Mouse (Mus musculus) limb, embryonic 14.5 days (tissue): ENCODE measurements at regions not wholly inside any gene's neighbourhood (a gene's known extent, or its start where the extent isn't known, plus 50 kb on each side); places are given as distances from the start of the nearest gene placed in this dataset.

Experiments
- ATAC-seq: fragments of 200-750 bp; cut with Nextera tagmentation; 2 replicates; pipeline ENCODE4 v1.8.0; 2017; ENCODE audit warnings: low read depth, moderate number of reproducible peaks, moderate TSS enrichment; ENCODE audit not compliant: low FRiP score
- DNase-seq: peaks from one replicate; pipeline ENCODE4 v3.0.0-alpha.2; 2015; ENCODE audit warnings: low spot score
- H3K27ac ChIP-seq: fragments of 300-500 bp; sonication (generic); replicated peaks from 2 replicates; pipeline ENCODE4 v1.5.1; 2014; ENCODE audit warnings: low read depth, mild to moderate bottlenecking, low read length, moderate library complexity, mixed read lengths
- H3K27me3 ChIP-seq: fragments of 300-500 bp; sonication (generic); 2 replicates; pipeline ENCODE4 v1.6.1; 2014; ENCODE audit warnings: low read length, mixed read lengths; ENCODE audit not compliant: control insufficient read depth, insufficient read depth
- H3K36me3 ChIP-seq: fragments of 300-500 bp; sonication (generic); 2 replicates; pipeline ENCODE4 v1.6.1; 2014; ENCODE audit warnings: mild to moderate bottlenecking, low read length, moderate library complexity, mixed read lengths; ENCODE audit not compliant: control insufficient read depth, insufficient read depth
- H3K4me1 ChIP-seq: fragments of 300-500 bp; sonication (generic); 2 replicates; pipeline ENCODE4 v1.6.1; 2014; ENCODE audit warnings: antibody characterized with exemption, low read length, mixed read lengths; ENCODE audit not compliant: control insufficient read depth, insufficient read depth
- H3K4me2 ChIP-seq: fragments of 300-500 bp; sonication (generic); replicated peaks from 2 replicates; pipeline ENCODE4 v1.6.1; 2014; ENCODE audit warnings: low read depth, mild to moderate bottlenecking, low read length, moderate library complexity; ENCODE audit not compliant: severe bottlenecking
- H3K4me3 ChIP-seq: fragments of 300-500 bp; sonication (generic); replicated peaks from 2 replicates; pipeline ENCODE4 v1.5.1; 2014; ENCODE audit warnings: low read length
- H3K9ac ChIP-seq: fragments of 300-500 bp; sonication (generic); 2 replicates; pipeline ENCODE4 v1.6.1; 2014; ENCODE audit warnings: mild to moderate bottlenecking, low read depth, low read length, moderate library complexity; ENCODE audit not compliant: severe bottlenecking
- H3K9me3 ChIP-seq: fragments of 300-500 bp; sonication (generic); 2 replicates; pipeline ENCODE4 v1.6.1; 2016; ENCODE audit warnings: low read length; ENCODE audit not compliant: control insufficient read depth
- POLR2A ChIP-seq: fragments of 200-500 bp; IDR thresholded peaks from 2 replicates; pipeline ENCODE4 v1.8.0; 2012; ENCODE audit warnings: inconsistent platforms, mild to moderate bottlenecking, moderate library complexity, borderline replicate concordance; ENCODE audit not compliant: insufficient read depth, insufficient read length; ENCODE audit errors: extremely low read depth
- WGBS: fragments of 180-500 bp; shearing (Covaris S2); extraction: QIAGEN DNeasy Blood & Tissue Kit; methylation state at CpG from one replicate; pipeline ENCODE4 v1.1.7; 2014; 5-methylcytosine and 5-hydroxymethylcytosine counted together

DNA sequence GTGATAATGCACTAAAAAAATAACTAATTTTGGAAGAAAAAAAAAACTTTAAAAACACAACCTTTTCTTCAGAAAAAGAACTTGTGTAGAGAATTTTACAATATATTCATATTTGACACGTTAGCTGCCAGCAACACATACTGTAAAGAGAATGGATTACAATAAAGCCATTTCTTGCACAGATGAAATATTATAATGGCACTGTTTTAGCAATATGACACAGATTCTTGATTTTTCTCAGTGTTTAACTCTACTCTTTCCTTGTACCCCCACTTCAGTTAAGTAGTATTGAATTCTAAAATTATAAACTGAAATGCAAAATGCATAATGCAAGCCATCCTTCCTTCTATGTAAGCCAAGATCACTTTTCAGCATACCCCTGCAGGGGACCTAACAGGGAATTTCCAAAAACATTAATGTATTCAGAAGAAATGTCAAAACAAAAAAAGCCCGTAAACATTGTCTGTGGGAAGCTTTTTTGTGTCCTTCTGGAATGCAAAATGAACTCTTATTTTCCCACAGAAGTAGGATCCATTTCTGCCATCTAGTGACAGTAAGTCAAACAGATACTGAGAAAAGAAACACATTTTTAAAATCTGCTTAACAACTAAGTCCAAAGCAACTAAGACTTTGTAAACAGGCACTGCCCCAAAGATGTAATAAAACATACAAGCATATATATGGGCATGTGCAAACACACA, 501.1 kb upstream of the Arrdc3 start:
- H3K4me1 ChIP-seq: no peaks in the 10 kb centered on the region
- H3K9ac ChIP-seq: no peak overlapping the region
- 69% methylated on average over 2 of the region's 2 CpGs for WGBS
- ATAC-seq: no peak
- no peak overlapping the region for H3K27ac ChIP-seq
- DNase-seq: no peak
- no peak for TF ChIP-seq POLR2A
- no peak overlapping the region for H3K4me3 ChIP-seq
- H3K36me3 ChIP-seq: no peaks in the 10 kb centered on the region
- no peaks in the 10 kb centered on the region for H3K9me3 ChIP-seq
- H3K27me3 ChIP-seq: no peaks in the 10 kb centered on the region
- no peak overlapping the region for H3K4me2 ChIP-seq

DNA sequence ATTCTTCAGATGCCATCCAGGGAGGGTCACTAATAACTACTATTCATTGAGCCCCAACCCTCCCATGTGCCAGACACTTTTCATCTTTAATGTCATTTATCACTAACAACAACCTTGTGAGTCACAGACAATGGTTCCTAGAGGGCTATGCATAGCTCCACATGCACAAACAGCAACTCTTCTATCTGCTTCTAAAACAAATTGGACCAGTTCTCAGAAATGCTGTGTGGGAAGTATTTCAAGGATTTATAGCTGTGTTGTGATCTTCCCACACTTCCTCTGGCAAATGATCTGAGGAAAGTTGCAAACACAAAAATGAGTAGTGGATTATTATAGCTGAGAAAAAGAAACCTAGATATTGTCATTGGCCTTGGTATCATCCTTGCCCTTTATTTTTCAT, 474.3 kb upstream of the Arrdc3 start:
- no peak overlapping the region for H3K4me2 ChIP-seq
- no peak overlapping the region for H3K9ac ChIP-seq
- H3K36me3 ChIP-seq: no peaks in the 10 kb centered on the region
- no peaks in the 10 kb centered on the region for H3K4me1 ChIP-seq
- no peak overlapping the region for H3K27ac ChIP-seq
- TF ChIP-seq POLR2A: no peak
- no peak for ATAC-seq
- DNase-seq: no peak
- no peaks in the 10 kb centered on the region for H3K9me3 ChIP-seq
- H3K27me3 ChIP-seq: no peaks in the 10 kb centered on the region
- H3K4me3 ChIP-seq: no peak overlapping the region

GRCm38 (mm10) chr13:80409790-80410433, 473.3 kb upstream of the Arrdc3 start:
- H3K36me3 ChIP-seq: no peaks in the 10 kb centered on the region
- DNase-seq (no peak), ATAC-seq (no peak)
- no peak overlapping the region for H3K4me3 ChIP-seq
- no peak overlapping the region for H3K27ac ChIP-seq
- H3K4me1 ChIP-seq: no peaks in the 10 kb centered on the region
- no peaks in the 10 kb centered on the region for H3K27me3 ChIP-seq
- TF ChIP-seq POLR2A: no peak
- no peaks in the 10 kb centered on the region for H3K9me3 ChIP-seq
- no peak overlapping the region for H3K4me2 ChIP-seq
- H3K9ac ChIP-seq: no peak overlapping the region

DNA sequence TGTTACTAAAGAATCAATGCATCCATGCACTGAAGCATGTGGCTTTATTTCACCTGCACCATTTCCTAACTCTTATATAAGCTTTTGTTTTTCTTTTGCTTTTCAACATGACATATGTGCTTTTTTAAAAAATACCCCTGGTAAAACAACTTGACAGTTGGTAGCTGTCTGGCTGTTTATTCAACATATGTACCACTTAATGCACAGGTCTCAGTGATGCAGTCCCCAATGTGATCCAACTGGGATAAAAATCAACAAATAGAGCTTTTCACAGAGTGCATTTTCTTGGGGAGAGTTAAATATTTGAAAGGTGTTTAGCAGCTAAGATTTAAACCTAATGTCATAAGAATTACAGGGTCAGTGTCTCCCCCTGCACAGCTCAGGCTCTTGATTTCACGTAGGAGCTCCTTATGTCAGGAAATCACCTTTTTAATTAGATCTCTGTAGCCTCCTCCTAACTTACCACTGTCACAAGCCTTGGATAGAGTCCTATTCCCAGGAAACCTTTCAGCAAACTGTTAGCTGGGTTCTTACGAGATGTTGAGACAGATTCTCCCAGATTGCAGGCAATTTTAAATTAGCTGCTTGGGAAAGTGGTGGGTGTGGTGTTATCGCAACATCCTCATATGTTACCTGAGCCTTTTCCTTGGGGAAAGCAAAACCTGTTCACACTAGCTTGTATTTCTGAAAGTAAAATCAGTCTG, 464.6 kb upstream of the Arrdc3 start:
- DNase-seq: no peak
- no peak overlapping the region for H3K4me3 ChIP-seq
- H3K27ac ChIP-seq: no peak overlapping the region
- no peaks in the 10 kb centered on the region for H3K4me1 ChIP-seq
- no peaks in the 10 kb centered on the region for H3K36me3 ChIP-seq
- no peak overlapping the region for H3K4me2 ChIP-seq
- WGBS: 54% methylated on average over 3 of the region's 3 CpGs
- no peaks in the 10 kb centered on the region for H3K27me3 ChIP-seq
- H3K9ac ChIP-seq: no peak overlapping the region
- TF ChIP-seq POLR2A: no peak
- H3K9me3 ChIP-seq: no peaks in the 10 kb centered on the region
- ATAC-seq: no peak

- H3K4me3 ChIP-seq: no peak overlapping the region
- H3K9me3 ChIP-seq: no peaks in the 10 kb centered on the region
- TF ChIP-seq POLR2A: no peak
- H3K27me3 ChIP-seq: no peaks in the 10 kb centered on the region
- H3K4me2 ChIP-seq: no peak overlapping the region
- H3K9ac ChIP-seq: no peak overlapping the region
- DNase-seq (no peak), ATAC-seq (no peak)
- no peaks in the 10 kb centered on the region for H3K4me1 ChIP-seq
- no peak overlapping the region for H3K27ac ChIP-seq
- WGBS: 87% methylated on average over 2 of the region's 2 CpGs
- no peaks in the 10 kb centered on the region for H3K36me3 ChIP-seq
These were observed 462.8 kb upstream of the Arrdc3 start for GRCm38 (mm10) chr13:80420341-80420740.
